Mouse (Mus musculus): ENCODE measurements around the gene Mid1ip1. TPM values are rescaled to one million over a fixed set of nuclear protein-coding genes. Genes with fewer than 3 reads are reported as not detected.

Gene Mid1ip1
- total RNA-seq (2021): 10 to 100 TPM; 23.9 to 26.1 TPM
- long read RNA-seq, experiment 1, transcript Mid1ip1-201 (2 exons, 2,019 nt): major isoform, 29 of 40 reads
- long read RNA-seq, experiment 1, transcript Mid1ip1-202 (2 exons, 2,022 nt): minor isoform, 5 of 40 reads
- long read RNA-seq, experiment 1, partial matches to known transcripts: 0 of 40 reads
- long read RNA-seq, experiment 1, other reads (novel, unspliced or antisense): 4 of 40 reads
- long read RNA-seq, experiment 2, transcript Mid1ip1-201 (2 exons, 2,019 nt): major isoform, 64 of 94 reads
- long read RNA-seq, experiment 2, transcript Mid1ip1-202 (2 exons, 2,022 nt): minor isoform, 14 of 94 reads
- long read RNA-seq, experiment 2, partial matches to known transcripts: 0 of 94 reads
- long read RNA-seq, experiment 2, other reads (novel, unspliced or antisense): 14 of 94 reads

- peak within 1 kb of the TSS; percentile 65 for H3K4me3 ChIP-seq
- no peak for TF ChIP-seq CTCF (IDR thresholded peaks at IDR 0.05)
- DNase-seq: peak; percentile 90
- H3K27ac ChIP-seq: peak within 1 kb of the TSS; percentile 90
- intact Hi-C loops (cut with DNase I): loop anchor here (10.0 kb wide), 2 partner anchors 160 to 370 kb away; no protein-coding TSS in a partner anchor
Measured at GRCm38 (mm10) chrX:10714696-10715140, at the start of gene Mid1ip1. TSS of gene Mid1ip1 (plus strand) at chrX:10715013.

GRCm38 (mm10) chrX:10694455-10695180 lies 20.2 kb upstream of the Mid1ip1 start:
- Histone ChIP-seq H3K4me3 (no peak overlapping the region), H3K27ac (no peak overlapping the region)
- intact Hi-C loops (cut with DNase I): no loop called here
- TF ChIP-seq CTCF (IDR thresholded peaks at IDR 0.05): no peak
- no peak for DNase-seq

GRCm38 (mm10) chrX:10706728-10707127 lies 8.1 kb upstream of the Mid1ip1 start:
- DNase-seq: no peak
- no peak for TF ChIP-seq CTCF (IDR thresholded peaks at IDR 0.05)
- Histone ChIP-seq H3K4me3 (no peak overlapping the region), H3K27ac (no peak overlapping the region)
- intact Hi-C loops (cut with DNase I): no loop called here

GRCm38 (mm10) chrX:10713839-10714637 lies 775 bp upstream of the Mid1ip1 start:
- H3K4me3 ChIP-seq: peak overlapping the region; percentile 65
- peak; percentile 16 for DNase-seq
- peak overlapping the region; percentile 72 for H3K27ac ChIP-seq
- TF ChIP-seq CTCF (IDR thresholded peaks at IDR 0.05): peak; percentile 50
- intact Hi-C loops (cut with DNase I): loop anchor here (10.0 kb wide), 2 partner anchors 161 to 371 kb away; no protein-coding TSS in a partner anchor

GRCm38 (mm10) chrX:10716917-10717763 lies 2.3 kb downstream of the Mid1ip1 start:
- intact Hi-C loops (cut with DNase I): loop anchor here (2.0 to 10.0 kb wide), 3 partner anchors 42 to 368 kb away; no protein-coding TSS in a partner anchor
- peak; percentile 92 for DNase-seq
- TF ChIP-seq CTCF (IDR thresholded peaks at IDR 0.05): no peak
- Histone ChIP-seq H3K27ac (peak overlapping the region; percentile 90), H3K4me3 (peak overlapping the region; percentile 81)

- Histone ChIP-seq H3K27ac (peak overlapping the region; percentile 90), H3K4me3 (peak overlapping the region; percentile 81)
- TF ChIP-seq CTCF (IDR thresholded peaks at IDR 0.05): no peak
- intact Hi-C loops (cut with DNase I): loop anchor here (10.0 kb wide), 2 partner anchors 157 to 367 kb away; no protein-coding TSS in a partner anchor
- peak; percentile 39 for DNase-seq
Measured at GRCm38 (mm10) chrX:10718021-10718837, 3.4 kb downstream of the Mid1ip1 start.

- Histone ChIP-seq H3K27ac (peak overlapping the region; percentile 90), H3K4me3 (peak overlapping the region; percentile 81)
- TF ChIP-seq CTCF (IDR thresholded peaks at IDR 0.05): peak; percentile 29; the same call in 1 of the 2 replicates
- DNase-seq: peak; percentile 74
- intact Hi-C loops (cut with DNase I): loop anchor here (10.0 kb wide), 2 partner anchors 156 to 366 kb away; no protein-coding TSS in a partner anchor
Measured at GRCm38 (mm10) chrX:10718838-10719539, 4.2 kb downstream of the Mid1ip1 start.

- intact Hi-C loops (cut with DNase I): loop anchor here (10.0 kb wide), 1 partner anchor 94 kb away; no protein-coding TSS in a partner anchor
- no peak for TF ChIP-seq CTCF (IDR thresholded peaks at IDR 0.05)
- Histone ChIP-seq H3K27ac (no peak overlapping the region), H3K4me3 (no peak overlapping the region)
- DNase-seq: no peak
Measured at GRCm38 (mm10) chrX:10720391-10720790, 5.6 kb downstream of the Mid1ip1 start.

GRCm38 (mm10) chrX:10724571-10724970 lies 9.8 kb downstream of the Mid1ip1 start:
- intact Hi-C loops (cut with DNase I): loop anchor here (10.0 kb wide), 1 partner anchor 90 kb away; no protein-coding TSS in a partner anchor
- Histone ChIP-seq H3K4me3 (no peak overlapping the region), H3K27ac (no peak overlapping the region)
- no peak for DNase-seq
- TF ChIP-seq CTCF (IDR thresholded peaks at IDR 0.05): no peak

GRCm38 (mm10) chrX:10729488-10729887 lies 14.7 kb downstream of the Mid1ip1 start:
- intact Hi-C loops (cut with DNase I): loop anchor here (10.0 kb wide), 1 partner anchor 85 kb away; no protein-coding TSS in a partner anchor
- no peak for TF ChIP-seq CTCF (IDR thresholded peaks at IDR 0.05)
- no peak overlapping the region for H3K4me3 ChIP-seq
- peak overlapping the region; percentile 38; the same call in 1 of the 2 replicates for H3K27ac ChIP-seq
- no peak for DNase-seq

All from gastrocnemius, adult 2 months (tissue).